Mouse (Mus musculus): Measurements from ENCODE around the gene Gm20388. TPM values are rescaled to one million over a fixed set of nuclear protein-coding genes. Genes with fewer than 3 reads are reported as not detected.
A peak's percentile ranks its signal among the peaks of the same experiment; 100 is the strongest.

Gene Gm20388
- polyA plus RNA-seq, 1 experiment from 2014 or later: not detected

DNA sequence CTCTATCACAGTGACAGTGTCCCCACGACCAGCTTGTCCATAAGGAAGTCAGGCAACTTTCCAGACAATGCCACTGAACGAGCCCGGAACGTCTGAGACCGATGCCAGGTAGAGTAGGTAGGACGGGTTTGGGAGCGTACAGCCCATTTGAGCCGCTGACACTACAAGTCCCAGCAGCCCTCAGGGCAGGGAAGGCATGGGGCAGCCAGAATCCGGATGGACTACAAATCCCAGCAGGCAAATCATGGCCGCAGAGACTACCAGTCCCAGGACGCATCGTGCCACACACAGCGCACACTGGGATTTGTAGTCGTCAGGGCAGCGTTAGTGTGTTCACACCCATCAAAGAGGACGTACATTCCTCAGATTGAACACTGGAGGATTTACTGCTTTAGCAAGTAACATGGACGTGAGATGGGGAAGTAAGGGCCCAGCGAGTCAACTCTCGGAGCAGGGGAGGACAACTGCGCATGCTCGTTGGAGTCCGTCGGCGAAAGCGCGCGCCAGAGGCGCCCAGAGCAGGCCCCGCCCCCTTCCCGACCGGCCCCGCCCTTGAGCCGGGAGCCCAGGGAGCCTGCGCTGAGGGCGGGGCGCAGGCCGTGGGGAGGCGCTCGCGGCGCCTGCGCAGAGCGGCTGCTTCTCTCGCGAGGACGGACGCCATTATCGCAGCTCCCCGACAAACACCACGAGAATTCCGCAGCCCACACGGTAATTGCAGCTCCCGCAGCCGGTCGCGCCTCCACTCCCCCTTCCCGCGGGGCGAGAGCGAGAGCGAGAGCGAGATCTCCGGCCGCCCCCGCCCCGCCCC lies 2039.5 kb downstream of the Gm20388 start:
- H3K9me3 ChIP-seq (ENCODE audit: control insufficient read depth, low read length): no peaks in the 10 kb centered on the region
- no peaks in the 10 kb centered on the region for H3K27me3 ChIP-seq (ENCODE audit: control insufficient read depth, insufficient read depth, low read length)
- peak overlapping the region; percentile 93 for H3K4me2 ChIP-seq (ENCODE audit: low read depth, severe bottlenecking)
- peak overlapping the region; percentile 92 for H3K9ac ChIP-seq (ENCODE audit: low read length)
- ATAC-seq (ENCODE audit: insufficient number of reproducible peaks, low FRiP score, low TSS enrichment, low read depth) (peak; percentile 91), DNase-seq (ENCODE audit: low spot score) (peak; percentile 98)
- under 1% methylated on average over 62 of the region's 66 CpGs for WGBS
- H3K27ac ChIP-seq (replicated peaks; ENCODE audit: low read depth, low read length): peak overlapping the region; percentile 92
- peak overlapping the region; percentile 90 for H3K4me3 ChIP-seq (ENCODE audit: low read depth, low read length)
- peaks cover 6% of the 10 kb centered on the region; the same call in 1 of the 2 replicates for H3K36me3 ChIP-seq (ENCODE audit: control insufficient read depth, insufficient read depth, low read length)
- H3K4me1 ChIP-seq (ENCODE audit: control insufficient read depth, insufficient read depth, low read length): peaks cover 23% of the 10 kb centered on the region

- Histone ChIP-seq H3K4me3 (ENCODE audit: low read depth, low read length) (peak overlapping the region; percentile 90), H3K9me3 (ENCODE audit: control insufficient read depth, low read length) (no peaks in the 10 kb centered on the region), H3K9ac (ENCODE audit: low read length) (peak overlapping the region; percentile 92), H3K4me1 (ENCODE audit: control insufficient read depth, insufficient read depth, low read length) (peaks cover 23% of the 10 kb centered on the region), H3K4me2 (ENCODE audit: low read depth, severe bottlenecking) (peak overlapping the region; percentile 93), H3K27ac (replicated peaks; ENCODE audit: low read depth, low read length) (peak overlapping the region; percentile 92), H3K36me3 (ENCODE audit: control insufficient read depth, insufficient read depth, low read length) (peaks cover 6% of the 10 kb centered on the region; the same call in 1 of the 2 replicates), H3K27me3 (ENCODE audit: control insufficient read depth, insufficient read depth, low read length) (no peaks in the 10 kb centered on the region)
- ATAC-seq (ENCODE audit: insufficient number of reproducible peaks, low FRiP score, low TSS enrichment, low read depth) (no peak), DNase-seq (ENCODE audit: low spot score) (peak; percentile 64)
- WGBS: under 1% methylated on average over 66 of the region's 97 CpGs
Observed at GRCm38 (mm10) chr8:121950749-121951655, 2040.4 kb downstream of the Gm20388 start.

- Histone ChIP-seq H3K4me3 (ENCODE audit: low read depth, low read length) (peak overlapping the region; percentile 90), H3K9me3 (ENCODE audit: control insufficient read depth, low read length) (no peaks in the 10 kb centered on the region), H3K9ac (ENCODE audit: low read length) (peak overlapping the region; percentile 92), H3K36me3 (ENCODE audit: control insufficient read depth, insufficient read depth, low read length) (peaks cover 6% of the 10 kb centered on the region; the same call in 1 of the 2 replicates), H3K27me3 (ENCODE audit: control insufficient read depth, insufficient read depth, low read length) (no peaks in the 10 kb centered on the region), H3K4me2 (ENCODE audit: low read depth, severe bottlenecking) (peak overlapping the region; percentile 93), H3K27ac (replicated peaks; ENCODE audit: low read depth, low read length) (no peak overlapping the region), H3K4me1 (ENCODE audit: control insufficient read depth, insufficient read depth, low read length) (peaks cover 23% of the 10 kb centered on the region)
- ATAC-seq (ENCODE audit: insufficient number of reproducible peaks, low FRiP score, low TSS enrichment, low read depth) (no peak), DNase-seq (ENCODE audit: low spot score) (no peak)
- WGBS: 35% methylated on average over 7 of the region's 7 CpGs
Observed at GRCm38 (mm10) chr8:121951656-121952009, 2041.0 kb downstream of the Gm20388 start.

- Histone ChIP-seq H3K27me3 (ENCODE audit: control insufficient read depth, insufficient read depth, low read length) (no peaks in the 10 kb centered on the region), H3K4me3 (ENCODE audit: low read depth, low read length) (no peak overlapping the region), H3K9ac (ENCODE audit: low read length) (no peak overlapping the region), H3K9me3 (ENCODE audit: control insufficient read depth, low read length) (no peaks in the 10 kb centered on the region), H3K36me3 (ENCODE audit: control insufficient read depth, insufficient read depth, low read length) (peaks cover 6% of the 10 kb centered on the region; the same call in 1 of the 2 replicates), H3K4me2 (ENCODE audit: low read depth, severe bottlenecking) (no peak overlapping the region), H3K27ac (replicated peaks; ENCODE audit: low read depth, low read length) (no peak overlapping the region), H3K4me1 (ENCODE audit: control insufficient read depth, insufficient read depth, low read length) (peaks cover 21% of the 10 kb centered on the region)
- no peak for ATAC-seq (ENCODE audit: insufficient number of reproducible peaks, low FRiP score, low TSS enrichment, low read depth)
- no peak for DNase-seq (ENCODE audit: low spot score)
Observed at GRCm38 (mm10) chr8:121952122-121952521, 2041.5 kb downstream of the Gm20388 start.

- Histone ChIP-seq H3K9me3 (ENCODE audit: control insufficient read depth, low read length) (no peaks in the 10 kb centered on the region), H3K4me3 (ENCODE audit: low read depth, low read length) (no peak overlapping the region), H3K9ac (ENCODE audit: low read length) (no peak overlapping the region), H3K36me3 (ENCODE audit: control insufficient read depth, insufficient read depth, low read length) (peaks cover 6% of the 10 kb centered on the region; the same call in 1 of the 2 replicates), H3K4me1 (ENCODE audit: control insufficient read depth, insufficient read depth, low read length) (peaks cover 15% of the 10 kb centered on the region), H3K27me3 (ENCODE audit: control insufficient read depth, insufficient read depth, low read length) (no peaks in the 10 kb centered on the region), H3K27ac (replicated peaks; ENCODE audit: low read depth, low read length) (no peak overlapping the region), H3K4me2 (ENCODE audit: low read depth, severe bottlenecking) (no peak overlapping the region)
- DNase-seq (ENCODE audit: low spot score) (no peak), ATAC-seq (ENCODE audit: insufficient number of reproducible peaks, low FRiP score, low TSS enrichment, low read depth) (no peak)
- WGBS: 95% methylated on average over 7 of the region's 7 CpGs
Observed at GRCm38 (mm10) chr8:121952800-121953199, 2042.2 kb downstream of the Gm20388 start.

GRCm38 (mm10) chr8:121953821-121954545 lies 2043.3 kb downstream of the Gm20388 start:
- Histone ChIP-seq H3K9ac (ENCODE audit: low read length) (no peak overlapping the region), H3K27ac (replicated peaks; ENCODE audit: low read depth, low read length) (no peak overlapping the region), H3K4me3 (ENCODE audit: low read depth, low read length) (no peak overlapping the region), H3K4me1 (ENCODE audit: control insufficient read depth, insufficient read depth, low read length) (0 out of 2 replicates have a peak, but pooled peaks cover 5% of the 10 kb centered on the region), H3K9me3 (ENCODE audit: control insufficient read depth, low read length) (no peaks in the 10 kb centered on the region), H3K27me3 (ENCODE audit: control insufficient read depth, insufficient read depth, low read length) (no peaks in the 10 kb centered on the region), H3K4me2 (ENCODE audit: low read depth, severe bottlenecking) (no peak overlapping the region), H3K36me3 (ENCODE audit: control insufficient read depth, insufficient read depth, low read length) (peaks cover 6% of the 10 kb centered on the region; the same call in 1 of the 2 replicates)
- ATAC-seq (ENCODE audit: insufficient number of reproducible peaks, low FRiP score, low TSS enrichment, low read depth) (no peak), DNase-seq (ENCODE audit: low spot score) (no peak)
- WGBS: 69% methylated on average over 3 of the region's 3 CpGs

GRCm38 (mm10) chr8:121954981-121955555 lies 2044.4 kb downstream of the Gm20388 start:
- H3K4me1 ChIP-seq (ENCODE audit: control insufficient read depth, insufficient read depth, low read length): 0 out of 2 replicates have a peak, but pooled peaks cover 2% of the 10 kb centered on the region
- no peak overlapping the region for H3K9ac ChIP-seq (ENCODE audit: low read length)
- H3K9me3 ChIP-seq (ENCODE audit: control insufficient read depth, low read length): no peaks in the 10 kb centered on the region
- 78% methylated on average over 10 of the region's 10 CpGs for WGBS
- H3K4me2 ChIP-seq (ENCODE audit: low read depth, severe bottlenecking): no peak overlapping the region
- no peak overlapping the region for H3K4me3 ChIP-seq (ENCODE audit: low read depth, low read length)
- H3K27me3 ChIP-seq (ENCODE audit: control insufficient read depth, insufficient read depth, low read length): no peaks in the 10 kb centered on the region
- DNase-seq (ENCODE audit: low spot score) (no peak), ATAC-seq (ENCODE audit: insufficient number of reproducible peaks, low FRiP score, low TSS enrichment, low read depth) (no peak)
- peaks cover 6% of the 10 kb centered on the region; the same call in 1 of the 2 replicates for H3K36me3 ChIP-seq (ENCODE audit: control insufficient read depth, insufficient read depth, low read length)
- no peak overlapping the region for H3K27ac ChIP-seq (replicated peaks; ENCODE audit: low read depth, low read length)
